Mouse (Mus musculus): ENCODE data around the gene A030005K14Rik.

Gene A030005K14Rik

DNA sequence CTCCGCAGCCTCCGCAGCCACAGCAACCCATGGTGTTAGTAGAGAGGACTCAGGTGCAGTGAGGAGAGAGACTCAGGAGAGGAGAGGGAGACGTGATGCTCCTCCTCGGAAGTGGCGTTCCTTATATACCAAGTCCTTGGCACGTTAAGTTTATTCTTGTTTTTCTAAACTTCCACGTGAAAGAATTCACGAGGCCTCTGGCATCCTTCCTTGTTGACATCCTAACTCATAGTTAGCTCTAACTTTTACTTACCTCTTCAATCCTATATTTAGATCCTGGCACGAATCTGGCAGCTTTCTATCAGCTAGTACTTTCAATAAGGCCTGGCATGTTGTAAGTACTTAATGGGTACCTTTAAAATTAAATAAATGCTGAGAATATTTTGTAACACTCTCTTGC is at the start of gene A030005K14Rik:
A030005K14Rik (minus strand) TSS at position 101 of the 400 bp plus-strand sequence.
- no peak for DNase-seq

DNA sequence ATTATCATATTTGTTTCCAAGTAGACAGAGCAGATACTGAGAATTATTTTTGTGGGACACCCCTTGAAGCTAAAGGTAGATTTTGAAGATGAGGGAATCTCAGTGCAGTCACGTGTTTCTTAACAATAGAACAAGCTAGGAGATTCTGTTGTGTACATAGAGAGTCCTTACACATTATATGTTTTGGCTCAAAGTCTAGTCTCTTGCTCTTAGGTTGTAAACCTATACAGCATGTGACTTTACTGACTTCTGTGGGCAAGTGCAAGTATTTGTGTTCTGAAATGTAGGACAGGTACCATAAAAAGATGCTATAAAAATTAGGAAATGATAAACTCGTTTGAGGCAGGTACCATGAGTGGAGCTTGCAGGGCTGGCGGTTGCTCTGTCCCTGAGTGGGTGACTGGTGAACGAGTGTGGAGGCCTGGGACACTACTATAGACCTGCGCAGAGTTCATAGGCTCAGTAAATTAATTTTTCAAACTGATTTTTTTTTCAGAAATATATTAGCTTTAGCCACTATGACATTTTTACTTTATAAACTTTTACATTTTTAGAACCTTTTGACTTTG is 48.3 kb upstream of the A030005K14Rik start:
- DNase-seq = no peak

DNA sequence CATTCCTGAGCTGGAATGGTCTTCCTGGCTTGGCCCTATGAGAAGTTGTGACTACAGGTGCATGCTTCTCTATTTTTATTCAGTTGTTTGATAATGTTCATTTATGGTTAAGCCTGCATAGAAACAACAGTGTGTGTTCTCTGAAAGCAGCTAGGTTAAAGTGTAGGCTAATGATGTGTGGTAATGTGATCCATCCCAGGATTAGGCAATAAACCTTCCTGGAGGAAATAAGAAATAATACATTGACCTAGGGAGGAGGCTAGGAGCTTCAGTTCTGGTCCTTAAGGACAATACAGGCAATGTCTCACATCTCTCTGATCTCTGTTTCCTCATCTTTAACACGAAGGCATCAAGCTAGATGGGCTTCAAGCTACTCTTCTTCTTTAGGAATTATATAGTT is 46.3 kb upstream of the A030005K14Rik start:
- DNase-seq = no peak

DNA sequence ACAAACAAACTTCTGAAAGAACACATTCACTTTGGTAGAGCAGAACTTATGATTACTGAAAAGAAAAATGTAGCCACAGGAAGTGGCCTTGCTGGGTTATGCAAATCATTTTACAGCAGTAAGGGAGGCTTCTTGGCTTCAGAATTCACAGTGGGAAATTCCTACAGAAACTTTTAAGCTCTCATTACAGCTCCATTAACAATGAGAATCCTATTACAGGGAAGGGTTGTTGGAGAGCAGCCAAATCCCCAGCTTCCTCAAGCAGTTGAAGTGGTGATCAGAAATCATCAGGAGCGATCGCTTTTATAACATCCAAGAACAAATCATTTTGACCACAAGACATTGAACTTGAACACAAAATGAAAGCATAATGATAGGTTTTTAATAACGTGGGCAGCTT is 42.7 kb upstream of the A030005K14Rik start:
- no peak for DNase-seq

DNA sequence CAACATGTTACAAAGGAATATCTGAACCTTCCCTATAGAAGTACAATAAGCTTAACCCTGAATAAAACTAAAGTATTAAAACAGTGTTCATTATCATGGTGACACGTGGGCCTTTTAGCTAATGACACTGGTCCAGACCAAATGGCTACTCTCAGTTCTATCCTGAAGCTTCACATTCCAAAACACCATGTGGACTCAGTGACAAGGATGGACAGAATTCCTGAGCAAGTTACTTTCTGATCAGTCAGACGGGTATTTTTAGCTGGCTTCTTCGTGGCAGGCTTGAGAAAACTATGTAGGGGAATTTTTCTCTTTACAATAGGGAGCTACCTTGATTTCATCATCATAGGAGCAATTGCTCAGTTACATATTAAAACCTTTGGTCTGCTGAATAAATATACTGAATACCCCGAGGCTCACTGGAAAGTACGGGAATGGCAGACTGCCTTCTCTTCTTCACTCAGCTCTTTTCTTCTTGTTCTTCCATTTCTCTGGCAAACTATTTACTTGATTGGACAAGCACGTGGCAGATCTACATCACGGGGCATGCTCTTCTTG is 40.5 kb upstream of the A030005K14Rik start:
- DNase-seq = peak; percentile 11

DNA sequence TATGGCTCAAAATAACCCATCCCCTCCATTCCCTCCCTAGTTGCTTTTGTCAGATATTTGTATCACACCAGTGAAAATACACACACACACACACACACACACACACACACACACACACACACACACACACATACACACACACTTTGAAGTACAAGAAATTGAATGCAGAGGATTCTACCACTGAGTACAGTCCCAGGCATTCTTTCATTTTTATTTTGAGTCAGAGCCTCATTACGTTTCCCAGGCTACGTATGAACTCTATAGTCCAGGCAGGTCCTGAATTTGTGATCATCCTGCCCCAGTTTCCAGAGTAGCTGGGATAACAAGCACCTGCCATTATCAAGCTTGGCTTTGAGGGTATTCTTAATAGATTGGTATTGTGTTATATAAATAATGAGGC is 40.0 kb upstream of the A030005K14Rik start:
- DNase-seq = no peak

DNA sequence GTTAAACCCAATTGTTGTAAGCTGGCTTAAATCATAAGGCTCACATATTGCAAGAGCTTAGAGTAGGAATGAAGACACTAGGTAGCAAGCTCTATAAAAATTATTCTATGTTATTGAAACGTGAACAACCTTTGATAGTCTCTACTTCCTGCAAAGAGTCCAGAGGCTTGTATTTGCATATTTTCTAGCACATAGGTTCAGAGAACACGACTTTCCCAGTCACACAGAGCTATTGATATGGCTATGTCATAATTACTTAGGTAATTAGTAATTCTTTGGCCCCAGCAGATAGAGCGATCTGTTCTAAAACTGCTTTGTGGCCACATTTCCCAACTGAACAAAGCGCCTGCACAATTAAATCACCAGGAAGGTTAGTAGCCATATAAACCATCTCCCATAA is 37.8 kb upstream of the A030005K14Rik start:
- DNase-seq = no peak

DNA sequence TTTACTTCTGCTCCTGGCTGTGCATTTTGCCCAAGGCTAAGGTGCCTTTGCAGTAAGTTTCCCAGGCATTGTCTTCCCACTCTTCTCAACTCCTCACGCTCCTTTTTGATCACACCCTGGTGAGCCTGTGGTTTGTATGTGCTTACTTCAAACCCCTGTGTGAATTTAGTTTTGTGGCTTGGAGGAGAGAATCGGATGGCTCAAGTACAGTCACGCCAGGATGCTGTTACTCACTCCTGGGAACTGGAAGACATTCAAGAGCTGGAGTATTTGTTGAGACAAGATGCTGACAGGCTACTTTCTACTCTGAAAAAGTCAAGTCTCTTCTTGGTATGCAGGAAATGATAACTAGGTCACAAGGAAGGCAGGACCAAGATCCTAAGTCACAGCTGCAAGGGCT is 32.1 kb upstream of the A030005K14Rik start:
- DNase-seq = no peak

DNA sequence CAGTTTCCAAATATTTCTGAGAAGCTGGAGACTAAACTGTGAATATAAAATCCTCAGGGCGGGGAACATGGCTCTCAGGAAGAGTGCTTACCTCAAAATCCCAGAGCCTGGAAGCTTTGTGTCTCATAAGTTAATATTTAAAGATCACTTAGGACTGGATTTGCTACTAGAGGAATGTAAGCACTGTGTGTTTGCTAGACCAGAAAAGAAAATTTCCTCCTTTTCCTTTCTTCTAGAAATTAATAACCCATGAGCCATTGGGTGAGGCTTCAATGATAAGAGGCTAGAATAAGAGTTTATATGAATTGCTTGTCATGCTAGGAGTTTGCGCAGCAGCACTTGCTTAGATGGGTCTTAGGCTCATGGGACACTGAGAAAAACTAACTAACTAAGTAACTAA is 25.6 kb upstream of the A030005K14Rik start:
- peak; percentile 5 for DNase-seq

DNA sequence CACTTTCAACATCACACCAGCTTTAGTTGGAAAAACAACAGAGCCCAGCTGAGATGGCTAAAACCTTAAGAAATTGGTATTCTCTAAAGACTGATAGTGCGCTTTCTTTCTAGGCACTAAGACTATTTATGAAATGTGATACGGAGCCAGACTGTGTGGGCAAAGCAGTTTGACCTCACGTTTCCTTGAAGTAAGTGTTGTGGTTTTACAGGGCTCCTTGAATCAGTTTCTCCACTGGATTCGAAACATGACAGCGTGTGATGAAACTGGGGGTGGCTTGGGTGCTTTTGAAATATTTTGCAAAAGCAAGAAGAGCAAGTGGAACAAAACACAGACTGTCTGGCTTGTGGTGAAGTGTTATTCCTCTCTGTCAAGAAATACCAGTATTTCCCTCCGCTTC is 17.8 kb upstream of the A030005K14Rik start:
- no peak for DNase-seq

DNA sequence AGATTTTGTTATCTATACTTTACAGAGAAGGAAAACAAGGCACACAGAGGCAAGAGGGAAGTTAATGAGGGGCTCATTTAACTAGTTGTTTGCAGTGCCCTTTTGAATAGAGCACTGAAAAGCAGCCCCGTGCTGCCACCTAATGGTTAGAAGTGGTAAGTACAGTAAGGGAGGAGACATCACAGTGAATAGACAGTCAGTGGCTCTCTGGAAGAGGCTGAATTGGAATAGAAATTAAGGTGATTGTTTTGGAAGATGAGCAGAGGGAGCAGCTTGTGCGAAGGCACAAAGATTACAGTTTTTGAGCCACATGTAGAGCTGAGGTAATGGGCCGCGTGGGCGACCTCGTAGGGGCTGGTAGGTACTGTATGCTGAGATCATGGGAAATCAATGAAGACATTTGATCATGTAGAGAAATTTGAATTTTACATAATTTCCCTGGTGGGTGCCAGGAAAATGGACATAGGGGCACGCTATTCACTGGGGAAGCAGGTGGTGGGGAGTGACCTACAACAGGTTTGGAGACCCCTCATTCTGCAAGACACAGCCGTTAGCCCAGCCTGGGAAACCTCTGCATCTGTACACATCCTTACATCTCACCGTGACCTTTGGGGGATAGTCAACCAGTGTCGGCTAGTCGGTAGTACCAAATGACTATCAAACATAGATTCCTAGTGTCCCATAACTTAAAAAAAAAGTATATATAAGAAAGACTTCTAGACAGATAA is 17.2 kb upstream of the A030005K14Rik start:
- DNase-seq = peak; percentile 48

DNA sequence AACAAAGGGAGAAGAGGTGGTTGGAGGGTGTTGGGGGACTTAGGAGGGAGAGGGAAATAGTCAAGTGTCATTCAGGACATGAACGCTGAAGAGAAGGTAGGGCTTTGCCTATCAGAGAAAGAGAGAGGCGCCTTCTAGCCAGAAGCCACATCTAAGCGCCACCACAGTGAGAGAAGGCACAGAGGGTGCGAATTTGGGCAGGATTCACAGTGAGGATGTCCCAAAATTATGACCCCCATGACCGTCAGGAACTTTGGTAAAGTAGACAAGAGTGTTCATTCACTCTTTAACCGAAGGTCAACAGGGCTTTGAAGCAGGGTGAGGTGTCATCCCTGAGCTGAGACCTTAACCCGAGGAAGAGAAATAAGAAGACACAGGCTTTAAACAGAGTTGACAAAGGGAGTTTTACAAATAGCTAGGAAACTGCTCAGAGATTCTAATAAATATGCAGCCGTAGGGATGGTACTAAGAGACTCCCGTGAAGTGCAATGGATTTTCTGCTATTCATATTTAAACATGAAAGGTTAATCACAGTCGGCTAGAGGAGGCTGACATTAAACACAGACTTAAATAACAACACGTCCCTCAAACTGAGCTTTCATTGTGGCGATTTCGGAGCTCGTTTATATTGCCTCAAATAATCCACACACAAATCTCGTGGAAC is 16.5 kb upstream of the A030005K14Rik start:
- no peak for DNase-seq

DNA sequence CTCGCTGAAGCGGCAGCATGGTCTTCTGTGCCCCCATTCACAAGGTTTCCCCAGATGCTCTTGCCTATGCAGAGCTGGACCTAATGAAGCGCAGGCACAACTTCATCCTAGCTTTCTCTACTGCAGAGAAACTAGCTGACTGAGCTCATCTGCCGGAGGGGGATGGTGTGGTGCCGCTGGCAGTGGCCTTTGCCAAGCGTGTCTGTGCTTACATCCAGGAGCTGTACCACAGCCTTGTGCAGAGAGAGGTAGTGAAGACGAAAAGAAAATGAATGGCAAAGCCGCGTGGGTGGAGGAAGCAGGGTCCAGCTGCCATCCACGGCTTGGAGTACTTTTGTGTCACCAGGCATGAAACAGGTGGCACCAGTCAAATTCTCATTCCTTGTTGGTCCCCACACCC is 8.0 kb upstream of the A030005K14Rik start:
- DNase-seq = no peak

DNA sequence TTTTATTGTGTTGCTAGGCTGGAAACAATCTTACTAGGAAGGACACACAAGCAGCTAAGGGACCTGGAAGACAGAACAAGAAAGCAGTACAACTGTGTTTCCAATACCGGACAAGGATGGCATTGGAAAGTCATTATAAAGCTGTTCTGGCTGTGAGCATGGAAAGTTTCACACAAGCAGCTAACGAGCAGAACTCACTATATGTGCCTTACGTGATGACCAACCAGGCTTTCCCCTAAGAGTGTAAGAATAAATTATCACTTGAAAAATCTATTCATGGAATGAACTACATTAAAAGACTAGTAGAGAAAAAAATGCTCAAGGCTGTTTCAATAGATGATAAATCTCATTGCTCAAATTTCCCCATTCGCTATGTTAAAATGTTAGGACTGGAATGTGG is 7.4 kb upstream of the A030005K14Rik start:
- no peak for DNase-seq

DNA sequence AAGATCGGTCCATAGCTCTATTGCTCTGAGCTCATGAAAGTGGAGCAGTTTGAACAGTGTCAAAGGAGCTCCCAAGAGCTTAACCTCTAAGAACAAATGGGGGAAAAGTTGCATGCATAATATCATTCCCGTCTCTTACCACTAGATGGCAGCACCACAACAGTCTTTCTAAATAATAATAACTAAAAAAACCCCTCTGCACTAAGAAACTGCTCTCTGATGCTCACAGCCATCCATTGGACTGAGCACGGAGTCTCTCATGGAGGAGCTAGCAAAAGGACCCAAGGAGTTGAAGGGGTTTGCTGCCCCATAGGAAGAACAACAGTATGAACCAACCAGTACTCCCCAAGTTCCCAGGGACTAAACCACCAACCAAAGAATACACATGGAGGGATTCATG is 5.7 kb upstream of the A030005K14Rik start:
- peak; percentile 49 for DNase-seq

DNA sequence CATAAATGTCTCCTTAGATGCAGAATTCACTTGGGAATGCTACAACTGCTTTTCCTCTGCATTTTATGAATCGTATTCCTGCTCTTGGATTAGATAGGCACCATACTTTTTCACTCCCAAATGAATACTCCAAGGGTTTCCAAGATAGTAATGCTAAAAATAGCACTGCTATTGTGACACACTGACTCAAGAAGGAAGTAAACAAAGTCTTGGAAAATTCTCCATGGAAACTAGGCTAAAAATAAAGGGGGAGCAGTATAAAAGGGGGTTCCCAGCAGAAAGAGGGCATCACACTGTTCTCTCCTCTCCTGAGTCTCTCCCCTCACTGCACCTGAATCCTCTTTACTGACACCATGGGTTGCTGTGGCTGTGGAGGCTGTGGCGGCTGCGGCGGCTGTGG is 1.5 kb upstream of the A030005K14Rik start, which contains the start of gene Krtap28-13:
Krtap28-13 (plus strand) TSS at position 288 of the 400 bp plus-strand sequence.
- no peak for DNase-seq

DNA sequence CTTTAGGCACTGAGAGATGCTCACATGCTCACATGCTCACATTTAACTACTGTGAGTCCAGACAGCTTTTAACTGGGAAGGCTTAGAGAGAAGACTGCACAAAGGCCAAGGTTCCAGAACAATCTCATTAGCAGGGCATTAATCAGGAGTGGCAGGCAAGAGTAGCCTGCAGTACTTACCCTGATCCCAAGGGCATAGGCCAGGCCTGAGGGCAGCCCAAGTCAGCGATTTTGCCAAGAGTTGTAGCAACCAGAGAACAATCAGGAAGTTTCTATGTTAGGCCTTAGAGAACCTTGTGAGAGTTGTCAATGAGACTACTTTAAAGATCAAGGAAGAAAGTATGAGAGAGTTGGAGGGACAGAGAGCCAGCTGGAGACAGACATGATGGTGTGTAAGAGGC is 697 bp downstream of the A030005K14Rik start:
- no peak for DNase-seq

DNA sequence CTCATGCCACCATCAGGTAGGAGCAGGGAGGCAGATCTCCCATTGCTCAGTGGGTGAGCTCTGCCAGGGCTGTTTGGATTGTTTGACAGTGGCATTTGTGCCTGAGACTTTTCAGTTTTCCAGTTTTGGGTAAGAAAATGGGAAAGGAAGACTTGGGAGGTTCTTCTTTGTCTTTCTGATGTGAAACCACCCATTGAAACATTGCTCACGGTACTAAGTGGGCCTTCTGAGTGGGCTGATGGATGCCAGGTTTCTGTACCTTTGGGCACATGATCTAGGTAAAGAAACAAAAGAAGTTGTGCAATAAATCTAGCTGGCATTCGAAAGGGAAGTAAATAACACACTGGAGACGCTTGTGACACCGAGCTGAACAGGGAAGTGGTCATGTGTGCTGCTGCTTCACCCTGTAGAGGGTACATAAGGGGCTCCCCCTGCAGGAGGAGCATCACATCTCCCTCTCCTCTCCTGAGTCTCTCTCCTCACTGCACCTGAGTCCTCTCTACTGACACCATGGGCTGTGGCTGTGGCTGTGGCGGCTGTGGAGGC is 14.2 kb downstream of the A030005K14Rik start, which contains the start of gene Gm47969:
Gm47969 (plus strand) TSS at position 51 of the 546 bp plus-strand sequence.
- peak; percentile 75 for DNase-seq

DNA sequence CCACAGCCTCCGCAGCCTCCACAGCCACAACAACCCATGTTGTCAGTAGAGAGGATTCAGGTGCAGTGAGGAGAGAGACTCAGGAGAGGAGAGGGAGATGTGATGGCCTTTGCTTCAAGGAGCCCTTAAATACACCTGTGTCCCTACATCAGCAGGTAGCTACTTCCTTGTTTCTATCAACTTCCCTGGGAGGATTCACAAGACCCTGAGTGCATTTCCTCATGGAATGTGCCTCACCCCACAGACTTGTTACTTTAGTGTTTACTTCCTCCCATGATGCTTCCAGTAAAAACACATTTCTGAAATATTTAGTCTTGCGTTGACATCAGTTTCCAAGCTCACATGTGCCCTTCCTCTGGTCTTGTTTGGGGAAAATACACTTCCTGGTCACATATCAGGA is 16.8 kb downstream of the A030005K14Rik start, which contains the start of gene Krtap28-10:
Krtap28-10 (minus strand) TSS at position 101 of the 400 bp plus-strand sequence.
- no peak for DNase-seq

DNA sequence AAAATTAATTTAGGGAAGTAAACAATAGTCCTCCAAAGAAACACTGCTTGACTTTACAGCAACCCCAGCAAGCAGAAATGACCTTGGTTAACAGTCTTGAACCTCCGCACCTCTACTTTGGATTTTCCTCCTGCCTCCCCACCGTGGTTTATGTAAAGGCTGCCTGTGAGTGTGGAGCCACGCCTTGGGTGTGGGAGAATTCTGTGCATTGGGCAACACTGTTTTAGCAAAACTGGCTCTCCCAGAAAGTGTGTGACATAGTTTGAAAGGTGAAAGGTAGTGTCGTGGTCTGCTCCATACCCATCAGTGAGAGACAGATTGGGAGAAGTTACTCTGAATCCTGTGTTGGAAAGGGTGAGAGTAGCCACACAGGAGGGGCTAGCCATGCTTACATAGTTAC is 20.1 kb downstream of the A030005K14Rik start:
- peak; percentile 46 for DNase-seq

DNA sequence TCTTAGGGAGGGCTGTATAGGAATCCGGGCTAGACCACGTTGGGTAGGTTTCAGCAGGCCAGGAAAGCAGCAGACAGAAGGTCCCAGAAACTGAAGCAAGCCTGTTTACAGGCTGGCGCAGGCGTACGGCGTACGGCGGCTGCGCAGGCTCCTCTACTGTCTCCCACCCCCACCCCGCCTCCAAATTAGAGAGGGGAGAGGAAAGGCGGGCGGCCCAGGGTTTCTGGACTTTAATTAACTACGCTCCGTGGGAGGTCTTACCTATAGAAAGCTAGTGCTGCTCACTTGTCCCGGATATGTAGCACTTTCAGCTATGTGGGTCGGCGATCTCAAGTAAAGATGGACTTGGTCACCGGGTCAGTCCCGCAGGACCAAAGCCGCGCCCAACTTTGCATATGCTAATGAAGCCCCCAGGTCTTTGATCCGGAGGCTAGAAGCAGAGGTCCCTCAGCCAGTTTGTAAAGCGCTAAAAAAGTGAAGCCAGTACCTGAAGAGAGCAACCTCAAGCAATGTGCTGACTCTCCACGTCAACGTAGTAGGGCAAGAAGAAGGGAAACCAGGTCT is 21.0 kb downstream of the A030005K14Rik start, which contains the start of gene Slc19a3:
Slc19a3 (minus strand) TSS at position 340 of the 564 bp plus-strand sequence.
- DNase-seq = peak; percentile 42

DNA sequence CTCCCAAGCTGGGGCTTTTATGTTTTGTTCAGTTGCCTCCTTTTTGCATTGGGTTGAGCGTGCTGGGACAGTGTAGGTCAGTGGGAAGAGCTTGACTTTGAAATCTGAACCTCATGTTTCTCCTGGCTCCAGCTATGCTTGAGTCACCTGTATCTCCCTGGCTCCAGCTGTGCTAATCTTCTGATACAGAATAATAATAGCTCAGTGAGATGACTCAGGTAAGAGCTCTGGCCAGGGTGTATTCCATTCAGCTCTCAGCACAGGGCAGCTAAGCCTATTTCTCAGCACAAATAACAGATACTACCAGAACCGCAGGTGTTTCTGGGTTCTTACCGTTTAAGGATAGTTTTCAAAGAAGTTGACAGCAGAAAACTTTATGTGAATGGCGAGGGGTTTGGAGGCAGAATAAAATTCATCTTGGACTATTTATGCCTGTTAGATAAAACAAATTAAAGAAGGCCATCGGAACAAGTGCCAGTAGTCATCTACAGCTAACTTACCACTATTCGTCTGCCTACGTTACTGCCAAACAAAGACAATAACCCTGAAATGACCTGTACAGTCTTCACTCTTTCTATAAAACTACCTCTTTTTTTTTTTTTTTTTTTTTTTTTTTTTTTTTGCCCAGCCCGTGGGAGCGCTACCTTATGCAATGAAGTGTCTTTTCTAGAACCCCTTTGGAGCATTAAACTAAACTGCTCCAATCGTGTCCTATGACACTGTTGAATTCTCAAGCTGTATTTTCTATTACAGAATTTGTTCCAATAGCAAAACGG is 22.1 kb downstream of the A030005K14Rik start:
- DNase-seq = no peak
